Mouse (Mus musculus) liver, embryonic 14.5 days (tissue): ENCODE results near the gene Ptprf.

Experiments
- CTCF ChIP-seq: IDR thresholded peaks from 2 replicates; pipeline ENCODE4 v1.5.1; 2016; ENCODE audit warnings: antibody characterized with exemption, low read depth, control low read depth
- EP300 ChIP-seq: IDR thresholded peaks from 2 replicates; pipeline ENCODE4 v1.6.1; 2016; ENCODE audit warnings: antibody characterized with exemption, low read depth

GRCm38 (mm10) chr4:118306113-118306696, 15.0 kb upstream of the Ptprf start:
- no peak for TF ChIP-seq CTCF
- TF ChIP-seq EP300: no peak
